Mouse (Mus musculus) kidney, postnatal 0 days (tissue): ENCODE data around the gene Mef2c. TPM values are rescaled to one million over a fixed set of nuclear protein-coding genes. Genes with fewer than 3 reads are reported as not detected.

ENCODE experiments used
- ATAC-seq: fragments of 200-750 bp; cut with Nextera tagmentation; replicated peaks from 2 replicates; pipeline ENCODE4 v1.8.0; 2017; ENCODE audit warnings: low read depth, moderate number of reproducible peaks, moderate TSS enrichment, moderate library complexity; ENCODE audit not compliant: low FRiP score
- DNase-seq: peaks from one replicate; pipeline ENCODE4 v3.0.0-alpha.2; 2016; ENCODE audit warnings: low spot score
- H3K27ac ChIP-seq: fragments of 300-500 bp; sonication (generic); 2 replicates; pipeline ENCODE4 v1.5.1; 2014; ENCODE audit warnings: mild to moderate bottlenecking
- H3K27me3 ChIP-seq: fragments of 300-500 bp; sonication (generic); 2 replicates; pipeline ENCODE4 v1.6.1; 2014; ENCODE audit warnings: low read length, mixed read lengths; ENCODE audit not compliant: insufficient read depth
- H3K36me3 ChIP-seq: fragments of 300-500 bp; sonication (generic); 2 replicates; pipeline ENCODE4 v1.6.1; 2014; ENCODE audit warnings: low read length, mixed read lengths; ENCODE audit not compliant: insufficient read depth
- H3K4me1 ChIP-seq: fragments of 300-500 bp; sonication (generic); replicated peaks from 2 replicates; pipeline ENCODE4 v1.6.1; 2014; ENCODE audit warnings: antibody characterized with exemption, low read length, mixed read lengths; ENCODE audit not compliant: insufficient read depth
- H3K4me2 ChIP-seq: fragments of 300-500 bp; sonication (generic); 2 replicates; pipeline ENCODE4 v1.6.1; 2014; ENCODE audit warnings: mild to moderate bottlenecking, low read length, moderate library complexity, mixed read lengths
- H3K4me3 ChIP-seq: fragments of 300-500 bp; sonication (generic); replicated peaks from 2 replicates; pipeline ENCODE4 v1.5.1; 2014; ENCODE audit warnings: low read depth, low read length
- H3K9ac ChIP-seq: fragments of 300-500 bp; sonication (generic); 2 replicates; pipeline ENCODE4 v1.6.1; 2014; ENCODE audit warnings: low read depth, low read length
- H3K9me3 ChIP-seq: fragments of 300-500 bp; sonication (generic); replicated peaks from 2 replicates; pipeline ENCODE4 v1.6.1; 2016; ENCODE audit warnings: low read length, inconsistent platforms, mixed read lengths
- CTCF ChIP-seq: IDR thresholded peaks from 2 replicates; pipeline ENCODE4 v1.5.1; 2016; ENCODE audit warnings: antibody characterized with exemption, low read depth, mild to moderate bottlenecking, moderate library complexity
- WGBS: fragments of 180-500 bp; shearing (Covaris S2); extraction: QIAGEN DNeasy Blood & Tissue Kit; methylation state at CpG from one replicate; pipeline ENCODE4 v1.1.7; 2014; 5-methylcytosine and 5-hydroxymethylcytosine counted together
- polyA plus RNA-seq: library from polyadenylated mRNA; unstranded; fragments of >200 nt; fragmentation: Nextera tagmentation; extraction: Ambion mirVana; gene quantifications from 2 replicates; pipeline ENCODE4 v1.2.1, GENCODE M21; 2015

The Mef2c gene
- polyA plus RNA-seq, 1 experiment from 2014 or later: 51.8 TPM

DNA sequence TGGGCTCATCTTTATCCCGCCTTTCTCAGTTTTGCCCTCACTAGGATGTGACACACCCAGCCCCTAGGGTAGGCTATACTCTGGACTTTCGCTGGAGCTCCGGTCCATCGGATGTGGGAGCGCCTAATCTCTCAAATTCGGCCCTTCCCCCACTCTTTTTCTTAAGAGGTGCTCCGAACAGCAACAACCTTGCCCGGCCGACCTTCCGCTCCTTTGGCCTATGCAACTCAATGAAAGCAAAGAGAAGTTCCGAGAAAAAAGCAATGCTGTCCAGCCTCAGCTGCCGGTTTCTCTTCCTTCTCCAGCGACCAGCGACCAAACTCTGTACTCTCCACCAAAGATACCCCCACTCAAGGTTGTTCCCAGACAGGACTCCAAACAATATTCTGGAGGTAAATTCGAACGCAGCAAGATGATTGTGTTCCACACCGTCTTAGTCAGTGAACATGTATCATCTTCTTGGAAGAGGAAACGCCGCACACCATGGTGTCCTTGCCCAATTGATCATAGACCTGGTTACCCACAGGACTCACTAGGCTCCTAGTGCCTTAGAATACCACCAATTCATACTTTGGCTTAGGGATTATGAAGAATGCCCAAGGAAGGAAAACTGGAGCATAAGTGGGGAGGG, 209.9 kb downstream of the Mef2c start:
- Histone ChIP-seq H3K9me3 (no peaks in the 10 kb centered on the region), H3K27ac (no peak overlapping the region), H3K27me3 (peaks cover 76% of the 10 kb centered on the region), H3K4me1 (0 out of 2 replicates have a peak, but pooled peaks cover 2% of the 10 kb centered on the region), H3K9ac (no peak overlapping the region), H3K36me3 (no peaks in the 10 kb centered on the region), H3K4me3 (no peak overlapping the region), H3K4me2 (no peak overlapping the region)
- ATAC-seq (no peak), DNase-seq (no peak)
- TF ChIP-seq CTCF: no peak
- whole genome bisulfite sequencing: 3% methylated on average over 19 of the region's 19 CpGs

DNA sequence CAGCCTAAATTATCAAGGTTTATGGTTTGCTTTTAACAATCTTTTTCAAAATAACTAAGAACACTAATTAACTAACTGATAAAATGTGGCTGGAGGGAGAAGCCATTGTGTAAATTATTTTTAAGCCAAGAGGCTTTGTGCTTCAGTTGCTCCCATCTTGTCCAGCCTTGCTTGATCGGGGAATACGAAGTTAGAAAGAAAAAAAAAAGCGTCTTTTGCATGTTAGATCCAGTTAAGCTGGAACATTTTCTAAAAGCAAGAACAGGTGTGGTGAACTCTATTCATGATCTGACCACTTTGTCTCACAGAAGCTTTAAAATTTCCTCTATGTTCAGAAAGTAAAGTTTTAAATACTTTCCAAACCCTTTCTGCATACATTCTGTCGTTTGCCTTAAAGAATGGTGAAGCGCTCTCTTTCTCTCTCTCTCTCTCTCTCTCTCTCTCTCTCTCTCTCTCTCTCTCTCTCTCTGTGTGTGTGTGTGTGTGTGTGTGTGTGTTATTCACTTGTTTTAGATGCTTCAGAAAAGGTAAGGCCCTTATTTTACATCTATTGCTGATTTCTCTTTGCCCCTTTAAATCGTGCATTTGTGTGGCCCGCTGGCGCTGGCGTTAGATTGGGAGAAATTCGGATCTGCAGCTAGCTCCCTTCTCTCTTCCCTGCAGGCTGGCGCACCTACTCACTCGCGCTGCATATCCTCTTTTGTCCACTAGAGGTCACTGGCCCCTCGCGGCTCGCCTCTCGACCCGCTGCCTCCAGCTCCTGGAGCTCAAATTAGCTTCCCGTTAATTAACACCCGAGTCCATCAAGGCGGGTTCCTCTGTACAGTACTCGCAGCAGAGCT, 210.9 kb downstream of the Mef2c start:
- H3K9ac ChIP-seq: no peak overlapping the region
- DNase-seq (peak; percentile 88), ATAC-seq (peak; percentile 64)
- no peak overlapping the region for H3K27ac ChIP-seq
- H3K4me1 ChIP-seq: 0 out of 2 replicates have a peak, but pooled peaks cover 2% of the 10 kb centered on the region
- H3K36me3 ChIP-seq: no peaks in the 10 kb centered on the region
- 2% methylated on average over 22 of the region's 22 CpGs for WGBS
- H3K9me3 ChIP-seq: no peaks in the 10 kb centered on the region
- H3K4me3 ChIP-seq: 0 out of 2 replicates have a peak overlapping the region, but pooled peaks have one; percentile 1
- H3K27me3 ChIP-seq: peaks cover 85% of the 10 kb centered on the region
- H3K4me2 ChIP-seq: peak overlapping the region; percentile 36
- peak; percentile 93 for TF ChIP-seq CTCF

DNA sequence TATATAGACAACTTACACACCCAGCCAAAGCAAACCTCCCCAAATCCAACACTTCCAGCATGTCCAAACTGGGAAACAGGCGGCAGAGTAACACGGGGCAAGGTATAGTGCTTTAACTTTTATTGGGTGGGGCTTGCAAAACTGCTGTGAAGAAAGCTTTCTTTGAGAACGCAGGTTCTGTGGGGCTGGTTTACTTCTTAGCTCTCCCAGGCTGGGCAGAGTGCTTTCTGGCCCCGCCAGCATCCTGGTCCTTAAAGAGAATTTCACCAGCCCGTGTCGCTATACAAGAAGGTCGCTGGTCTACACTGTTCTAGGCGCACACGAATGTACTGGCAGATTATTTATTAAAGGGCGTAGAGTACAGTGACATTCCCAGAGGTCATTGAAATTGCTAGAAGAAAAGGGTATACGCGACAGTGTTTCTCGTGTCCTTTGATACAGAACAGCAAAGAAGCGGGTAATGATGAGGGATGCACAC, 211.5 kb downstream of the Mef2c start:
- 2% methylated on average over 14 of the region's 14 CpGs for WGBS

DNA sequence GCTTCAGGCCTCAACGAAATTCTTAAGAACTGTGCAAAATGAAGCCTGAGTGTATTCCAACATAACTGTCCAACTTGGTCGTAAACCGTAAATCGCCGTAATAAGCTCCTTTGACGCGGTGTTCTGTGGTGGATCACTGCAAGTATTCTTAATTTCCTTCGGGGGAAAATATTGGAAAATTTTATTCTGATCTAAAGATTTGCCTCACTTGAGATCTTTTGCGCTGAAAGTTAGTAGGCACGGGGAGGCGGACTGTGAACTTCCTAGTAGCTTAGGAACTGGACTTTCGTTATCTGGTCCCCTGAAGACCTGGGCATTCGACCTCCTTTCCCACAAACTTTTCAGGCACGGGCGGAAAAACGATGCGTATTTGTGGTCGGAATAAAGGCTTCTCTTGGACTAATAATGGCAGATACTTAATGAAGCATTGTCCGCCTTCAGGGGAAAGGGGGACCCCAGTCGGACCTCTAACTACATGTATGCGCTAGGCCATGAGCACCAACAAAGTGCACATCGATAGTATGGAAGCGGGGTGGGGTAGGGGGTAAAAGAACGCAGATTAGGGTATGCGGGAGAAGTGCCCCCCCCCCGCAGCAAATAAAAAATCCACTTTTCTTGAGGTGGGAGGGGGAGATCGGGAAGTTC, 212.3 kb downstream of the Mef2c start:
- no peak for DNase-seq
- ATAC-seq: no peak
- Histone ChIP-seq H3K9me3 (no peaks in the 10 kb centered on the region), H3K4me1 (peaks cover 6% of the 10 kb centered on the region; the same call in 1 of the 2 replicates), H3K36me3 (no peaks in the 10 kb centered on the region), H3K27ac (no peak overlapping the region), H3K9ac (no peak overlapping the region), H3K27me3 (peaks cover 91% of the 10 kb centered on the region), H3K4me3 (no peak overlapping the region), H3K4me2 (no peak overlapping the region)
- TF ChIP-seq CTCF: no peak
- 3% methylated on average over 27 of the region's 27 CpGs for WGBS

More for the DNA sequence above, 211.5 kb downstream of the Mef2c start:
- H3K27me3 ChIP-seq: peaks cover 90% of the 10 kb centered on the region
- no peak for DNase-seq
- peak overlapping the region; percentile 36 for H3K4me2 ChIP-seq
- H3K27ac ChIP-seq: no peak overlapping the region
- H3K9ac ChIP-seq: no peak overlapping the region
- TF ChIP-seq CTCF: no peak
- peak; percentile 9; the same call in 1 of the 2 replicates for ATAC-seq
- H3K4me1 ChIP-seq: 0 out of 2 replicates have a peak, but pooled peaks cover 2% of the 10 kb centered on the region
- H3K9me3 ChIP-seq: no peaks in the 10 kb centered on the region
- 0 out of 2 replicates have a peak overlapping the region, but pooled peaks have one; percentile 1 for H3K4me3 ChIP-seq
- H3K36me3 ChIP-seq: no peaks in the 10 kb centered on the region
